Mouse (Mus musculus): ENCODE data around the gene Lamtor2. TPM values are rescaled to one million over a fixed set of nuclear protein-coding genes. Genes with fewer than 3 reads are reported as not detected.

The Lamtor2 gene
- polyA plus RNA-seq, 1 experiment = 126 TPM

GRCm38 (mm10) chr3:88572835-88573234 is 20.0 kb upstream of the Lamtor2 start:
- WGBS = 88% methylated on average over 2 of the region's 2 CpGs
- no peak for TF ChIP-seq POLR2A (IDR thresholded peaks at IDR 0.05; ENCODE audit: borderline replicate concordance, control insufficient read depth, low read depth, low read length)
- TF ChIP-seq CTCF (IDR thresholded peaks at IDR 0.05; ENCODE audit: control insufficient read depth, insufficient read depth, low read length) = no peak
- H3K4me3 ChIP-seq (replicated peaks; ENCODE audit: control insufficient read depth, low read depth, low read length) = no peak overlapping the region
- peaks cover 2% of the 10 kb centered on the region for H3K4me1 ChIP-seq (ENCODE audit: control insufficient read depth, insufficient read depth, low read length)
- H3K27ac ChIP-seq (ENCODE audit: control insufficient read depth, insufficient read depth, low read depth, low read length, poor library complexity) = no peak overlapping the region

- no peak overlapping the region for H3K27ac ChIP-seq (ENCODE audit: control insufficient read depth, insufficient read depth, low read depth, low read length, poor library complexity)
- H3K4me3 ChIP-seq (replicated peaks; ENCODE audit: control insufficient read depth, low read depth, low read length) = no peak overlapping the region
- H3K4me1 ChIP-seq (ENCODE audit: control insufficient read depth, insufficient read depth, low read length) = peaks cover 2% of the 10 kb centered on the region
- WGBS = 75% methylated on average over 1 of the region's 1 CpGs
- TF ChIP-seq CTCF (IDR thresholded peaks at IDR 0.05; ENCODE audit: control insufficient read depth, insufficient read depth, low read length) (no peak), POLR2A (IDR thresholded peaks at IDR 0.05; ENCODE audit: borderline replicate concordance, control insufficient read depth, low read depth, low read length) (no peak)
Observed at GRCm38 (mm10) chr3:88571856-88572255, 19.0 kb upstream of the Lamtor2 start.

- Histone ChIP-seq H3K4me1 (ENCODE audit: control insufficient read depth, insufficient read depth, low read length) (peaks cover 2% of the 10 kb centered on the region), H3K27ac (ENCODE audit: control insufficient read depth, insufficient read depth, low read depth, low read length, poor library complexity) (no peak overlapping the region), H3K4me3 (replicated peaks; ENCODE audit: control insufficient read depth, low read depth, low read length) (no peak overlapping the region)
- TF ChIP-seq CTCF (IDR thresholded peaks at IDR 0.05; ENCODE audit: control insufficient read depth, insufficient read depth, low read length) (no peak), POLR2A (IDR thresholded peaks at IDR 0.05; ENCODE audit: borderline replicate concordance, control insufficient read depth, low read depth, low read length) (no peak)
- 89% methylated on average over 10 of the region's 10 CpGs for WGBS
Observed at GRCm38 (mm10) chr3:88570341-88570740, 17.5 kb upstream of the Lamtor2 start.

GRCm38 (mm10) chr3:88569694-88570093 is 16.8 kb upstream of the Lamtor2 start:
- TF ChIP-seq POLR2A (IDR thresholded peaks at IDR 0.05; ENCODE audit: borderline replicate concordance, control insufficient read depth, low read depth, low read length) (no peak), CTCF (IDR thresholded peaks at IDR 0.05; ENCODE audit: control insufficient read depth, insufficient read depth, low read length) (no peak)
- Histone ChIP-seq H3K27ac (ENCODE audit: control insufficient read depth, insufficient read depth, low read depth, low read length, poor library complexity) (no peak overlapping the region), H3K4me1 (ENCODE audit: control insufficient read depth, insufficient read depth, low read length) (peaks cover 2% of the 10 kb centered on the region), H3K4me3 (replicated peaks; ENCODE audit: control insufficient read depth, low read depth, low read length) (no peak overlapping the region)
- WGBS = 65% methylated on average over 5 of the region's 5 CpGs

GRCm38 (mm10) chr3:88569093-88569492 is 16.2 kb upstream of the Lamtor2 start:
- no peak overlapping the region for H3K27ac ChIP-seq (ENCODE audit: control insufficient read depth, insufficient read depth, low read depth, low read length, poor library complexity)
- WGBS = 68% methylated on average over 2 of the region's 2 CpGs
- TF ChIP-seq POLR2A (IDR thresholded peaks at IDR 0.05; ENCODE audit: borderline replicate concordance, control insufficient read depth, low read depth, low read length) = no peak
- no peak for TF ChIP-seq CTCF (IDR thresholded peaks at IDR 0.05; ENCODE audit: control insufficient read depth, insufficient read depth, low read length)
- H3K4me3 ChIP-seq (replicated peaks; ENCODE audit: control insufficient read depth, low read depth, low read length) = no peak overlapping the region
- peaks cover 2% of the 10 kb centered on the region for H3K4me1 ChIP-seq (ENCODE audit: control insufficient read depth, insufficient read depth, low read length)

- no peak for TF ChIP-seq CTCF (IDR thresholded peaks at IDR 0.05; ENCODE audit: control insufficient read depth, insufficient read depth, low read length)
- no peak for TF ChIP-seq POLR2A (IDR thresholded peaks at IDR 0.05; ENCODE audit: borderline replicate concordance, control insufficient read depth, low read depth, low read length)
- WGBS = 80% methylated on average over 2 of the region's 2 CpGs
- Histone ChIP-seq H3K4me1 (ENCODE audit: control insufficient read depth, insufficient read depth, low read length) (peaks cover 2% of the 10 kb centered on the region), H3K27ac (ENCODE audit: control insufficient read depth, insufficient read depth, low read depth, low read length, poor library complexity) (no peak overlapping the region), H3K4me3 (replicated peaks; ENCODE audit: control insufficient read depth, low read depth, low read length) (no peak overlapping the region)
Observed at GRCm38 (mm10) chr3:88568615-88569014, 15.7 kb upstream of the Lamtor2 start.

- Histone ChIP-seq H3K27ac (ENCODE audit: control insufficient read depth, insufficient read depth, low read depth, low read length, poor library complexity) (no peak overlapping the region), H3K4me1 (ENCODE audit: control insufficient read depth, insufficient read depth, low read length) (peaks cover 2% of the 10 kb centered on the region), H3K4me3 (replicated peaks; ENCODE audit: control insufficient read depth, low read depth, low read length) (no peak overlapping the region)
- WGBS = 61% methylated on average over 6 of the region's 6 CpGs
- no peak for TF ChIP-seq CTCF (IDR thresholded peaks at IDR 0.05; ENCODE audit: control insufficient read depth, insufficient read depth, low read length)
- no peak for TF ChIP-seq POLR2A (IDR thresholded peaks at IDR 0.05; ENCODE audit: borderline replicate concordance, control insufficient read depth, low read depth, low read length)
Observed at GRCm38 (mm10) chr3:88567892-88568291, 15.0 kb upstream of the Lamtor2 start.

GRCm38 (mm10) chr3:88566536-88567061 is 13.7 kb upstream of the Lamtor2 start:
- TF ChIP-seq CTCF (IDR thresholded peaks at IDR 0.05; ENCODE audit: control insufficient read depth, insufficient read depth, low read length) (no peak), POLR2A (IDR thresholded peaks at IDR 0.05; ENCODE audit: borderline replicate concordance, control insufficient read depth, low read depth, low read length) (no peak)
- Histone ChIP-seq H3K4me3 (replicated peaks; ENCODE audit: control insufficient read depth, low read depth, low read length) (no peak overlapping the region), H3K4me1 (ENCODE audit: control insufficient read depth, insufficient read depth, low read length) (peaks cover 2% of the 10 kb centered on the region), H3K27ac (ENCODE audit: control insufficient read depth, insufficient read depth, low read depth, low read length, poor library complexity) (no peak overlapping the region)
- 91% methylated on average over 4 of the region's 4 CpGs for WGBS

- H3K4me1 ChIP-seq (ENCODE audit: control insufficient read depth, insufficient read depth, low read length) = peaks cover 2% of the 10 kb centered on the region
- H3K4me3 ChIP-seq (replicated peaks; ENCODE audit: control insufficient read depth, low read depth, low read length) = no peak overlapping the region
- WGBS = 92% methylated on average over 3 of the region's 3 CpGs
- no peak overlapping the region for H3K27ac ChIP-seq (ENCODE audit: control insufficient read depth, insufficient read depth, low read depth, low read length, poor library complexity)
- TF ChIP-seq CTCF (IDR thresholded peaks at IDR 0.05; ENCODE audit: control insufficient read depth, insufficient read depth, low read length) (no peak), POLR2A (IDR thresholded peaks at IDR 0.05; ENCODE audit: borderline replicate concordance, control insufficient read depth, low read depth, low read length) (no peak)
Observed at GRCm38 (mm10) chr3:88566116-88566515, 13.2 kb upstream of the Lamtor2 start.
